Mouse (Mus musculus): ENCODE data around the gene Tmem11.

GRCm38 (mm10) chr11:60924498-60924897 is 45.4 kb upstream of the Tmem11 start:
- no peak for TF ChIP-seq CTCF (IDR thresholded peaks at IDR 0.05; ENCODE audit: low read depth, low read length)
- no peak for TF ChIP-seq POLR2A (IDR thresholded peaks at IDR 0.05; ENCODE audit: extremely low read depth, insufficient read depth, low read length)

All from liver, adult 2 months (tissue).